Mouse (Mus musculus) embryonic fibroblast, embryonic 13.5 days (primary cell): Measurements from ENCODE around the gene Slc35e3. TPM values are rescaled to one million over a fixed set of nuclear protein-coding genes. Genes with fewer than 3 reads are reported as not detected.

ENCODE experiments used
- H3K27ac ChIP-seq: 2 replicates; pipeline ENCODE4 v1.5.1; 2012; ENCODE audit warnings: low read length, control low read depth, inconsistent platforms; ENCODE audit not compliant: insufficient read depth
- H3K4me1 ChIP-seq: 2 replicates; pipeline ENCODE4 v1.6.1; 2011; ENCODE audit warnings: low read length; ENCODE audit not compliant: control insufficient read depth, insufficient read depth
- H3K4me3 ChIP-seq: 2 replicates; pipeline ENCODE4 v1.5.1; 2011; ENCODE audit warnings: mild to moderate bottlenecking, control low read depth, low read length; ENCODE audit not compliant: insufficient read depth
- CTCF ChIP-seq: IDR thresholded peaks from 2 replicates; pipeline ENCODE4 v1.5.1; 2011; ENCODE audit warnings: mild to moderate bottlenecking, control low read depth, low read length, moderate library complexity, borderline replicate concordance; ENCODE audit not compliant: insufficient read depth
- POLR2A ChIP-seq: IDR thresholded peaks from 2 replicates; pipeline ENCODE4 v1.6.1; 2011; ENCODE audit warnings: low read depth, mild to moderate bottlenecking, control low read depth, low read length, moderate library complexity
- polyA plus RNA-seq: library from polyadenylated mRNA; stranded (reverse); fragments of >200 nt; gene quantifications from 2 replicates; pipeline ENCODE4 v1.2.4, GENCODE M21; 2011; ENCODE audit warnings: low read depth; ENCODE audit not compliant: missing spikeins, insufficient read length

Gene Slc35e3
- polyA plus RNA-seq, 1 experiment, result 28.9 TPM

DNA sequence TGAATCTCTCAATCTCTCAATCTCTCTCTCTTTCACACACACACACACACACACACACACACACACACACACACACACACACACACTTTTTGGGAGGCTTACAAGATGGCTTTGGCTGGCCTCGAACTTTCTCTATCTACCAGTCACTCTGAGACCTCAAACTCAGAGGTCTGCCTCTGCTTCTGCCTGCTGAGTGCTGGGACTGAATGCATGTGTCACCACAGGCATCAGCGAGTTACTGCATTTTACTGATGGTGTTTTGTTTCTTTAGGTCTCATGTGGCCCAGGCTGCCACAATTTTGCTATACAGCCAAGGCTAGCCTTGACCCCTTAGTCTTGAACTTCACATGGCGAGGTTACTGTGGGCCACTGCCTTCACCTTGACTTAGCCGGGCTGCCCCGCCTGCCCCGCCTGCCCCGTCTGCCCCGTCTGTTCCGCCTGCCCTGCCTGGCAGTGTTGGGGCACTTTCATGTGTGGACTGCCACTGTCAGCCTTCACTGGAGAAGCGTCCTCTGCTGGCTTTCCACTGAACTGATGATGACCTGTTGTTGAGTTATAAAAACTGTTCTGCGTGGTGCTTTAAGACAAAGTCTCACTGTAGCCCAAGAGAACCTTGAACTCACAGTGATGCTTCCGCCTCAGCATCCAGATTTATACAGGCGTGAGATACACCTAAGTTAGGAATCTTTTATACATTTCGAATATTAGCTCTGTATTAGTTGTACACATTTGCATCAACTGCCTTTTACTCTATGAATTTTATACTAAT lies 36.5 kb upstream of the Slc35e3 start:
- no peak overlapping the region for H3K4me3 ChIP-seq
- TF ChIP-seq CTCF (no peak), POLR2A (no peak)
- no peak overlapping the region for H3K27ac ChIP-seq
- H3K4me1 ChIP-seq, result no peaks in the 10 kb centered on the region

DNA sequence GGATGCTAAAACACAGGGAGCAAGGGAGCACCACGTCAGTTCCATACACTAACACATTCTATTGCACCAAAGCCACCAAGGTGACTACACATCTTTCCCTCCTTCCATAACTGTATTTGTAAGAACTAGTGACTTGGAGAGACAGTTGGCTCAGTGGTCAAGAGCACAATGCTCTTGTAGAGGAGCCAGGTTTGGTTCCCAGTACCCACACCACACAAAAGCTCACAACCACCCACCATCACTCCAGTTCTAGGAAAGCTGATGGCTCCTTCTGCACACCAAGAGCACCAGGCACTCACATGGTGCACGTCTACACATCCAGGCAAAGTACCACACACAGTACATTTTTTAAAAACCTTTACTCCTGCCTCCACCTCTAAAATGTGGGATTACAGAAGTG lies 35.9 kb upstream of the Slc35e3 start:
- no peak overlapping the region for H3K4me3 ChIP-seq
- no peaks in the 10 kb centered on the region for H3K4me1 ChIP-seq
- no peak overlapping the region for H3K27ac ChIP-seq
- TF ChIP-seq POLR2A (no peak), CTCF (no peak)

DNA sequence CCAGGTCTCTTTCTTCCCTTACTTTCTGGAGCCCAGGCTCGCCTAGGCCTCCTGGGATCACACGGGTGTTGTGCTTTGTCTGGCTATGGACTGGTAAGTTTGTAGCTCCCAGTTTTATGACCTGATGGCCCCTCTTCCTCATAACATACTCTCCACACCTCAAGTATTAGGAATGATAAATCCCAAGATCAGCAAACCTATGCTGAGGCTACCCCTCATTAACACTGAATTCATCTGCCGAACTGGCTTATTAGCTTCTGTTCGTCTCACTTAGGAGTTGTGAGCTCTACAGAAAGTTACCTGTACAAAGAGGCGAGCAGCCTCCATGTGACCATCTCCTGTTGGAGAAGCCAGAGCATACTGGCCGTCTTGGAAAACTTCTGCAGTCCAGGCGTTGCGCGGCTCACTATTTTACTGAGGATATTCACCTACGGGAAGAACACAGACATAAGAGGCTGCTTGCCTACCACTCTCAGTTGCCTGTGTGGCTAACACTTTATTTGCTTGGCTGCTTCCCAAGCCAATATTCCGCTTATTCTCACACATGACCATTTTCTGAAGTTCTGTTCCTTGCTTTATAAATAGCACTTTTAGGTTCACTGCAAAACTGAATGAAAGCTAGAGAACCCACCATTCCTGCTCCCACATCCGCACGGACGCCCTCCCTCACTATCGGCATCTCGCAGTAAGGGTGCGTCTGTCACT lies 35.0 kb upstream of the Slc35e3 start:
- H3K4me1 ChIP-seq, result no peaks in the 10 kb centered on the region
- no peak overlapping the region for H3K4me3 ChIP-seq
- TF ChIP-seq POLR2A (no peak), CTCF (no peak)
- H3K27ac ChIP-seq, result no peak overlapping the region

DNA sequence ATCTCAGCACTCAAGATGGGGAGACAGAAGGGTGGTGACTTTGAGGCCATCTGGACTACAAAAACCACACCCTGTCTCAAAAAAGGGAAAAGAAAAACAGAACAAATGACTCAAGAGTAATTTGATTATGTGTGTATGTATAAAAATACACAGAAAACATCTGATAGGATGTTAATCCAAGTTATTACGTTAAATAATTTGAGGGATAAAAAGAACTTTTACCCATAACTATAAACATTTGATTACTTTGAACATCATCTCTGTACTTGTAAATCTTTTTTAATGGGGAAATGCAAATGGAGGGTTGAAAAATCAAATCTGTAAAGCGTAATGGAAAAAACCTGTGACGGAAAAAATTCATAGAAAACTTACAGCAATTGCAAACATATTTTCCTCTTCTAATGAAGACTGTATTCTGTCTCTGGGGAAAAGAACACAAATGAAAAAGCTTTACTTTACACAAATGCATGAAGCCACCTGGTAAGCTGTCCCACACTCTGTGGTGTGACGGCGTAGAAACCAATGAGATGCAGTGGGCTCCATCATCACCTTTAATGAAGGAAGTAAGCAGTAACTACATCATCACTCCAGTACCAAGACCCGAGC lies 34.2 kb upstream of the Slc35e3 start:
- Histone ChIP-seq H3K4me3 (no peak overlapping the region), H3K27ac (no peak overlapping the region), H3K4me1 (no peaks in the 10 kb centered on the region)
- TF ChIP-seq CTCF (no peak), POLR2A (no peak)

DNA sequence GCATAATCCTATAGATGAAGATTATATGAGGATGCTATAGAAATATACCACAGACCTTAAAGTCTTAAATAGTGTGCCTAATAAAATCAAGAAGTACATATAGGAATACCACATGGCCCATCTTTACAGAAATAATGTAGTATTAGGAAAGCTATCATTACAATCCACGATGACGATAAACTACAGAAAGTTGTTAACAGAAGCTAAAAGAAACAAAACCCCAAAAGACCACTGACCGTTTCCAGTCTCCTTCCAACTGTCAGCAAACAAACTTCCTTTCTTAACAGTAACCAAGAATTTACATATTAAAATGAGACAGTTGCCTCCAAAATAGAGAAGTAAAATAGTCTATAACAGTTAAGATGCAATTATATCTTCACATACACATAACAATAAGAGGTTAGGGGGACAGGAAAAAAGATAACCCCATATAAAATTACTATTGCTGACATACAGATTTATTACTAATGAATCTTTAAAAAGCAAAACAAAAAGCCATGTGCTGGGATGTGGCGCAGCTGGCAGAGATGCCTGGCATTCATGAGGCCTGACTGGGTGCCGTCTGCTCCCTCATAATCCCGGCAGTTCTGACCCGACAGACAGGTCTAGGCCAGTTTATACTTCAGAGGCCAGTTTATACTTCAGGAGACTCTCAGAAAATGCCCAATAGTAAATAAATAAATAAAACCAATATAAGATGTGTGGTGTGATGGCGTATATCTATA lies 33.6 kb upstream of the Slc35e3 start:
- Histone ChIP-seq H3K27ac (no peak overlapping the region), H3K4me1 (no peaks in the 10 kb centered on the region), H3K4me3 (no peak overlapping the region)
- TF ChIP-seq POLR2A, result no peak
- TF ChIP-seq CTCF, result no peak

DNA sequence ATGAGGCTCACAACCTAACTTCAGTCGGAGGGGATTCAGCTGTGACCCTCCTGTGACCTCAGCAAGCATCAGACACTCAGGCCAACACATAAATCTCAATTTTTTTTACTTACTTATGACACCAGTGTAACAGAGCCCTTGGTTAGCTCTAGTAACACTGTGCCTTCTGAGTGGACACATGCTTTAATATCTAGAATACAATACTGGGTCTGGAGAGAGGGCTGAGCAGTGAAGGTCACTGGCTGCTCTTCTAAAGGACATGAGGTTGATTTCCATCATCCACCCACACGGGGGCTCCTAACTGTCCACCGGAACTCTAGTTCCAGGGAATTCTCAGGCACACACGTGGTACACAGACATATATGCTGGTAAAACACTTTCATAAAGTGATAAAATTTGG lies 32.8 kb upstream of the Slc35e3 start:
- Histone ChIP-seq H3K4me3 (no peak overlapping the region), H3K27ac (no peak overlapping the region), H3K4me1 (no peaks in the 10 kb centered on the region)
- no peak for TF ChIP-seq POLR2A
- no peak for TF ChIP-seq CTCF

DNA sequence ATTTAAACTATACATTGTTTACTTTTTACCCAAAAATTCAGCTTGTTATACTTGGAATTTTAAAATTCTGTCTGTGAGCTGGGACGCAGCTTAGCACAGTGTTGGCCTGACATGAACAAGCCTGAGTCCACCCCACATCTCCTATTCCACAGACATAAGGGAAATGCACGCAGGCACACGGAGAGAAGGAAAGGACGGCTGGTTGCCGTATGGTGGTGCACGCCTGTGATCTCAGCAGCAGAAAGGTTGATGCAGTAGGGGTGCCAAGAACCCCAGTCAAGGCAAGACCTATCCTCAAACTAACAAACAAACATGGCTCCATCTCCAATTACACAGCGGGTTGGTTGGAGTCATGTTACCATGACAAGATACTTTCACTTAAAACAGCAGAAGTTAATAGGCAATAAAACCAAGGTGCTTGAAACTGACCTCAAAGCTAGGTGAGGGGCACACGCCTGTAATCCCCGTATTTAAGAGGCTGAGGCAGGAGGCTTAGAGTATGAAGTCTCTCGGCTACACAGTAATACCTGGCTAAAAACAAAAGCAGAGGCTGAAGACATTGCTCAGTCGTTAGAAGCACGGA lies 32.3 kb upstream of the Slc35e3 start:
- no peaks in the 10 kb centered on the region for H3K4me1 ChIP-seq
- TF ChIP-seq POLR2A (no peak), CTCF (no peak)
- no peak overlapping the region for H3K4me3 ChIP-seq
- H3K27ac ChIP-seq, result no peak overlapping the region

DNA sequence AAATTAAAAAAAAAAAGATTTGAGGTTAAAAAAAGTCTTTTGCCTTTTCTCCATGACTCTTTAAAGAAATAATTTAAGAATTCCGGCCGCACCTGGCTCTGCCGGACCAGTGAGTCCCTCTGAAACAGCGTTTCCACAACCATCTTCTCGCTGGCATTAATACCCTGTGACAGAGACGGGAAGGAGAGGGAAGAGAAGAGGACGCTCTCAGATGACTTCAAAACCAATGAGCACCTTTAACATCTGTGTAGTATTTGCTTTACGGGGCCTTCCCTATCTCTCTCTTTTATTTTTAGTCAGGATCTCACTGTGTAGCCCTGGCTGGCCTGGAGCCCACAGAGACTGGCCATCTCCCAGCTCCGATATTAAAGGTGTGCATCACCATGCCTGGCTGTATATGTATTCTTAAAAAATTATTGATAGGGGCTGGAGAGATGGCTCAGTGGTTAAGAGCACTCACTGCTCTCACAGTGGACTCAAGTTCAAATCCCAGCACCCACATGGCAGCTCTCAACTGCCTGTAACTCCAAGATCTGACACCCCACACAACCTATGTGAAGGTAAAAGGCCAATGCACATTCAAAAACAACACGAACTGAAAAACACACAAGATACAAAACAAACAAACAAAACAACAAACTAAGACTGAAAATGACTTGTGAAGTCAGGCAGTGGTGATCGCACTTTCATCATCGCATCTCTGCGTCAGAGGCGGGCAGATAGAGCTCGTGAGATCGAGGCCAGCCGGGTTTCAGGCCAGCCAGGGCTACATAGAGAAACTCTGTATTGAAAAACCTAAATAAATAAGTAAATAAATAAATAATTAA lies 31.5 kb upstream of the Slc35e3 start:
- H3K4me1 ChIP-seq, result no peaks in the 10 kb centered on the region
- H3K27ac ChIP-seq, result no peak overlapping the region
- TF ChIP-seq POLR2A, result no peak
- TF ChIP-seq CTCF, result no peak
- no peak overlapping the region for H3K4me3 ChIP-seq

DNA sequence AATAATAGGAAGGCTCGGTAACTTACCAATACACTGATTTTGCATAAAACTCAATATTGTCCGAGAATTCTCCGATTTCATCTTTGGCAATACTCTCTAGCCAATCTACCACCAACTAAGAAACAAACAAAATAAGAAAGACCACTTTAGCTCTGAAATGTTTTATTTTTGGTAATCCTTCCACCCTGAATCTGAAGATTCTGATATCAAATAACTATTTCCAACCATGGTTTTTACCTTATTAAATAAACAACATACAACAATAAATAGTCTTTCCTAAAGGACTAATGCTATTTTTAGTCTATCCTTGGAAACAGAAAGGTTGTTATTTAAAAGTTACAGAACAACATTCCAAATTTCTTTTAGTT lies 30.9 kb upstream of the Slc35e3 start:
- no peak for TF ChIP-seq CTCF
- no peak for TF ChIP-seq POLR2A
- Histone ChIP-seq H3K27ac (no peak overlapping the region), H3K4me3 (no peak overlapping the region), H3K4me1 (no peaks in the 10 kb centered on the region)
